Mouse (Mus musculus) hindbrain, postnatal 0 days (tissue): ENCODE results near the gene Nfic. TPM values are rescaled to one million over a fixed set of nuclear protein-coding genes. Genes with fewer than 3 reads are reported as not detected.

Experiments used
- ATAC-seq: fragments of 200-750 bp; cut with Nextera tagmentation; 2 replicates; pipeline ENCODE4 v1.8.0; 2017; ENCODE audit warnings: mild to moderate bottlenecking, moderate TSS enrichment, moderate library complexity
- DNase-seq: peaks from one replicate; pipeline ENCODE4 v3.0.0-alpha.2; 2015; ENCODE audit warnings: low spot score
- H3K27ac ChIP-seq: fragments of 300-500 bp; sonication (generic); 2 replicates; pipeline ENCODE4 v1.5.1; 2014; ENCODE audit warnings: mild to moderate bottlenecking
- H3K27me3 ChIP-seq: fragments of 300-500 bp; sonication (generic); 2 replicates; pipeline ENCODE4 v1.6.1; 2014; ENCODE audit warnings: low read length, mixed read lengths; ENCODE audit not compliant: insufficient read depth
- H3K36me3 ChIP-seq: fragments of 300-500 bp; sonication (generic); 2 replicates; pipeline ENCODE4 v1.6.1; 2014; ENCODE audit warnings: low read length, mixed read lengths; ENCODE audit not compliant: insufficient read depth
- H3K4me1 ChIP-seq: fragments of 300-500 bp; sonication (generic); 2 replicates; pipeline ENCODE4 v1.6.1; 2014; ENCODE audit warnings: antibody characterized with exemption, low read length, mixed read lengths; ENCODE audit not compliant: insufficient read depth
- H3K4me2 ChIP-seq: fragments of 300-500 bp; sonication (generic); 2 replicates; pipeline ENCODE4 v1.6.1; 2014; ENCODE audit warnings: low read depth, mild to moderate bottlenecking, low read length, moderate library complexity, mixed read lengths
- H3K4me3 ChIP-seq: fragments of 300-500 bp; sonication (generic); 2 replicates; pipeline ENCODE4 v1.5.1; 2014; ENCODE audit warnings: low read length
- H3K9ac ChIP-seq: fragments of 300-500 bp; sonication (generic); replicated peaks from 2 replicates; pipeline ENCODE4 v1.6.1; 2014; ENCODE audit warnings: mild to moderate bottlenecking, low read length, moderate library complexity, mixed read lengths
- H3K9me3 ChIP-seq: fragments of 300-500 bp; sonication (generic); 2 replicates; pipeline ENCODE4 v1.6.1; 2016; ENCODE audit warnings: low read length, mixed read lengths
- CTCF ChIP-seq: IDR thresholded peaks from 2 replicates; pipeline ENCODE4 v1.5.1; 2016; ENCODE audit warnings: antibody characterized with exemption, control low read depth, low read depth
- WGBS: fragments of 180-500 bp; shearing (Covaris S2); extraction: QIAGEN DNeasy Blood & Tissue Kit; methylation state at CpG from one replicate; pipeline ENCODE4 v1.1.7; 2014; 5-methylcytosine and 5-hydroxymethylcytosine counted together
- polyA plus RNA-seq: library from polyadenylated mRNA; unstranded; fragments of >200 nt; fragmentation: Nextera tagmentation; extraction: Ambion mirVana; gene quantifications from 2 replicates; pipeline ENCODE4 v1.2.1, GENCODE M21; 2015
- total RNA-seq: library from RNA; depleted of rRNA; stranded (reverse); fragments of >200 nt; gene quantifications from 2 replicates; pipeline ENCODE4 v1.2.3, GENCODE M21; 2014

Gene Nfic
- total and polyA plus RNA-seq, 2 experiments from 2014 or later = 26.5 to 33.8 TPM

DNA sequence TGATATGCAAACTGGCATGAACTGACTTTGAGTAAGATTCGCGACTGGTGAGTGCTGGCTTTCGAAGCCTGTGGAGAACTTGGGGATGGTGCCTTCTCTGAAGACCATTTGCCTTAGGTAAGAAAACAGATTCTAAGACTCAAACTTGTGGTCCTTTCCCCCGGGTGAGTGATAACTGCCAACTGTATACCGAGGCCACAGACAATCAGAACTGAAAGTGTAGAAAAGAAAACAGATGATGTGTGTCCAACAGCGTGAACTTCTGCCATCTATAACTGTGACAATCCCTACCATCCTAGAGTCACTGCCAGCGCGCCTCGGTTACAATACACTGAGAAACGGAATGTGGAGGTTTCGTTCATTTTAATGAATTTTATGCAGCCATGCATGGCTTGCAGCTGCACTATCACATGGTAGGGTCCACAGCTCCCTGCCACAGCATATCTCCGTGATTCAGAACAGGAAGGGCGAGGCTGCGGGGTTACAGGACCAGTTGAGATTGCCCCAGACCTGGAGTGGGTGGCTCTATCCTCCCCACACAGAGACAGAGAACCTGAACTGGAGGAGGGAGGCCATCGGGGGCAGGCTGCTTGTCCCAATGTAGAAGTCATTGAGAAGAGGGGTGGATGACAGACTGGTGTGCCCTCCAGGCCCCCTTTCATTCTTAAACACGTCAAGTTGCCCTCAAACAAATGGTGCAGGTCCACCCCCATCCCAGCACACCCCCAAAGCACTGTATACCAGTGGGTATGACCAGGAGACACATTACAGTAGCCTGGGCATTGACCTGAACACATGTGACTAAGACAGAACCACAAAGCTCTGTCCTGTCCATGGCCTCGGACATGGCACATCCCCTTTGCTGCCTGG, 42.2 kb upstream of the Nfic start:
- Histone ChIP-seq H3K4me2 (peak overlapping the region; percentile 77), H3K4me1 (peaks cover 15% of the 10 kb centered on the region), H3K36me3 (peaks cover 2% of the 10 kb centered on the region; the same call in 1 of the 2 replicates), H3K27me3 (no peaks in the 10 kb centered on the region), H3K9ac (no peak overlapping the region; the same call in 1 of the 2 replicates), H3K4me3 (no peak overlapping the region), H3K27ac (no peak overlapping the region), H3K9me3 (no peaks in the 10 kb centered on the region)
- WGBS = 78% methylated on average over 17 of the region's 17 CpGs
- ATAC-seq (no peak), DNase-seq (no peak)
- 0 out of 2 replicates have a peak, but pooled peaks have one; percentile 4 for TF ChIP-seq CTCF

DNA sequence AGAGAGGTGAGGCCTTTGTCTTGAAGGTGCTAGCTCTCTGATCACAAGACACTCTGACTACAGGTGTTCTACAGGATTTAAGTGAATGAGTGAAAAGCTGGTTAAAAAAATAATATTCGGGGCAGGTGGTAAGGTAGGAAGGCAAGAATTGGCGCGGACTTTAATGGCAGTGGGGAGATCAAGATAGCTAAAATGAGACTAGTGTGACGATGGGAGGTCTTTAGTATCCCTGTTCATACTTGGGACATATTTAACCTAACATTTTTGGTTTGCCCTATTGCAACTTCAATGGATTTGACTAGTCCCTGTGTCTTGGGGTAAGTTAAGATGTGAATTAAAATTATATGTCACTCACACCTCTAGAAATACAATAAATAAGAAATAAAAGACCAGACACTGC, 41.5 kb upstream of the Nfic start:
- no peak for ATAC-seq

DNA sequence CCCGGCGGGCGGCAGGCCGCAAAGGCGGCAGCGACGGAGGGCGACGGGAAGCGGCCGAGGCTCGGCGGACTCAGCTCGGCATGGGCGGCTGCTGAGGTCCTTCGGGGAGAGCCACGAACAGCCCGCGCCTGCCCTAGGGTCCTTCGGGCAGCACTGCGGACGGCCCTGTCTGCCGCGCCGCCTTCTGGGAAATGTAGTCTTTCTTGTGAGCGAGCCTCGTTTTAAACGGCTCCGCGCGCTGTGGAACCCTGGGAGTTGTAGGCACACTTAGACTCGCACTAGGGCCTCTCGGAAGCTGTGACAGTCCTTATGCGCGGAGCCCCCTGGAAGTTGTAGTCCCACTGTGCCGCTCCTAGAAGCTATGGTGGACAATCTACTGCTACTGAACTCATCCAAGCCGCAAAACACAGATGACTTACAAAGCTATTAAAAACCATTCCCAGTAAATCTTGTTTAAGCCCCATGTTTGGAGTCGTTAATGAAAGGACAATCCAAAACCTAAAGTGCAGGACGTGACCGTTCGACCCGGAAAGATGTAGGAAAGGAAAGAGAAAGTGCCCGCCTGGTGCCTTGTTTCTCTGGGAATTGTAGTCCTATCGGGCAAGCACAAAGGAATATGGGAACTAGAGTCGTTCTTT, 40.9 kb upstream of the Nfic start, which contains the start of gene Ncln:
TSS of gene Ncln (minus strand) at position 129 of the 638 bp plus-strand sequence.
- peaks cover 14% of the 10 kb centered on the region for H3K36me3 ChIP-seq
- ATAC-seq (peak; percentile 97), DNase-seq (peak; percentile 99)
- peaks cover 15% of the 10 kb centered on the region for H3K4me1 ChIP-seq
- no peak for TF ChIP-seq CTCF
- peak within 1 kb of the TSS; percentile 77 for H3K4me2 ChIP-seq
- peak within 1 kb of the TSS; percentile 80 for H3K9ac ChIP-seq
- WGBS = under 1% methylated on average over 45 of the region's 45 CpGs
- H3K4me3 ChIP-seq = peak within 1 kb of the TSS; percentile 69
- no peaks in the 10 kb centered on the region for H3K9me3 ChIP-seq
- peak within 1 kb of the TSS; percentile 77 for H3K27ac ChIP-seq
- no peaks in the 10 kb centered on the region for H3K27me3 ChIP-seq

More for the DNA sequence above, 41.5 kb upstream of the Nfic start:
- H3K4me1 ChIP-seq = peaks cover 15% of the 10 kb centered on the region
- peaks cover 8% of the 10 kb centered on the region for H3K36me3 ChIP-seq
- DNase-seq = no peak
- peak overlapping the region; percentile 77 for H3K4me2 ChIP-seq
- whole genome bisulfite sequencing = 34% methylated on average over 4 of the region's 4 CpGs
- H3K27me3 ChIP-seq = no peaks in the 10 kb centered on the region
- TF ChIP-seq CTCF = no peak
- H3K27ac ChIP-seq = peak overlapping the region; percentile 77; the same call in 1 of the 2 replicates
- peak overlapping the region; percentile 80 for H3K9ac ChIP-seq
- H3K9me3 ChIP-seq = no peaks in the 10 kb centered on the region
- H3K4me3 ChIP-seq = peak overlapping the region; percentile 69

DNA sequence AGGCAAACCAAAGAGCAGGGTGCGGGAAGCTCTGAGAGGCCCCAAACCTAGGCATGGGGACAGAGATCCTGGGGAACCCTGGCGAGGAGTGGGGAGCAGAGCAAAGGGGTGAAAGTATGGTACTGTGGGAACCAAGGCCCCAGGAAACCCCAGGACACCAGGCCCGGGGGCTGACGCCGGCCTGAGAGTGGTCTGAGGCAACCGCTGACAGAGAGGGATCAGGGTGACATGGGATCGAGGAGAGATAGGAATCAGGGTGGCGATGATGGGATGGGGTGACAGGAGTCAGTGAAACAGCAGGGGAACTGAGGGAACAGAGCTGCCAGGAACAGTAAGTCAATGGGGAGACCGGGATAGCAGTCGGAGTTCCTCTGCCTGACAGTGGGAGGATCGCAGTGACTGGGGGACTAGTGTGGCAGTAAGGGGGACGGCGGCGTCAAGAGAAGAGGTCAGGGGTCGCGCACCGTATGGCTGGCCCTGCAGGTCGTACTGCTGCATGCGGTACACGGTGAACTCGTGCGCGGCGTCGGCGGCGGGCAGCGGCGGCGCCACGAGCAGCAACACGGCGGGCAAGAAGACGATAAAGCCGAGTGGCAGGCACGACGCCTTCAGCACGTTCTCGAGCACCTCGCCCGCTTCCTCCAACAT, 40.3 kb upstream of the Nfic start:
- 2% methylated on average over 41 of the region's 41 CpGs for WGBS
- DNase-seq (no peak), ATAC-seq (peak; percentile 36)
- Histone ChIP-seq H3K4me1 (peaks cover 15% of the 10 kb centered on the region), H3K27ac (peak overlapping the region; percentile 77), H3K27me3 (no peaks in the 10 kb centered on the region), H3K4me2 (peak overlapping the region; percentile 77), H3K4me3 (peak overlapping the region; percentile 69), H3K9me3 (no peaks in the 10 kb centered on the region), H3K36me3 (peaks cover 21% of the 10 kb centered on the region), H3K9ac (peak overlapping the region; percentile 80)
- 0 out of 2 replicates have a peak, but pooled peaks have one; percentile 1 for TF ChIP-seq CTCF

DNA sequence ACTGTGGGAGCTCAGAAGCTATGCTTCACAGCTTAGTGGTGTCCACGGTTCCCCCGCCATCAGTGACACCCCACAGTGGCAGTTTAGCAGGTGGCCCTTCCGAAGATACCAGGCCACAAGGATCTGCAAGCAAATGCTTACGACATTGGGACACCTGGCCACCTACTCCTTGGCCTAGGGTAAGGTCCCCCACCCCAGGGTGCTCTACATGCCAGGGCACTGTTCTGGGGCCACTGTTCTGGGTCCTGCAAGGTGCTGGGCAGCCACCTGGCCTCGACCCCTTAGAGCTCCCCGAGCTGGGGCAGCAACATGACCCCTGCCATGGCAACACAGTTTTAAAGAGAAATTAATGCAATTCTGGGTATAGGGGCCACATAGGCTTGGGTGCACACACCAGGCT, 39.7 kb upstream of the Nfic start:
- ATAC-seq (no peak), DNase-seq (no peak)
- H3K36me3 ChIP-seq = peaks cover 27% of the 10 kb centered on the region
- no peaks in the 10 kb centered on the region for H3K27me3 ChIP-seq
- WGBS = 81% methylated on average over 6 of the region's 6 CpGs
- no peak overlapping the region for H3K27ac ChIP-seq
- H3K4me2 ChIP-seq = peak overlapping the region; percentile 77
- no peaks in the 10 kb centered on the region for H3K9me3 ChIP-seq
- TF ChIP-seq CTCF = no peak
- peak overlapping the region; percentile 80 for H3K9ac ChIP-seq
- H3K4me1 ChIP-seq = peaks cover 15% of the 10 kb centered on the region
- H3K4me3 ChIP-seq = peak overlapping the region; percentile 69

DNA sequence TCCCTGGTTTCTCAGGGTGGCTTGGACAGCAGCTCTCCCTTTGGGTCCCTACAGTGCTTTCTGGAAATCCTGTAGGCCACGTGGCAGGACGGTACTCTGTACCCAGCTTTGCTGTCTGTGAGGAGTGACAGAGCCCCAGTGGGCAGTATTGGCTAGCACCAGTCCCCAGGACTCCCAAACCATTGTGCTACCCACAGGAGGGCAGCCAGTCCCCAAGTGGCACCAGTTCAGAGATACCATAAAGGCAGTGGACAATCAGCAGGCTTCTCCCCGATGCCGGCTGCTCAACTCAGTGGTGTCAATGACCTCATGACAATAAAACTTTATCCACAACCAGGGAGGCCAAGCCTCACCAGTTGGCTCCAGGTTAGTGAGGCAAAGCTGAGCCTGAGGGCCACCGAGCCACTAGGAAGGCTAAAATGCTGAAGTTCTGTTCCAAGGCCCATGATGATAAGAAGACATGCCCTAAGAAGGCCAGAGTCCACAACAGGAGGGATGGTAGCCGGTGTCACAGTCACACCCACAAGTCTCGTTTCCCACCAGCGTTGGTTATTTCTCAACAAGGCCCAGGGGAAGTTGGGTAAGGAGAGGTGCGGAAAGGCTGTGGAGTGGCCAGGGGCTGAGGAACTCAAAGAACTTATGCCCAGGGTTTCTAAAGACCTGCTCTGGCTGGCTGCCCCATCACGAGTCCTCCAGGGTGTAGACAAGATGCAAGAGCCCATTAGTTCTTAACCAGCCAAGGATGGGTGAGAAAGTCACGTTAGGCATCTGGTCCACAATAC, 39.0 kb upstream of the Nfic start:
- 92% methylated on average over 11 of the region's 11 CpGs for WGBS
- peak overlapping the region; percentile 69; the same call in 1 of the 2 replicates for H3K4me3 ChIP-seq

More for the DNA sequence above, 39.0 kb upstream of the Nfic start:
- Histone ChIP-seq H3K36me3 (peaks cover 34% of the 10 kb centered on the region), H3K4me2 (peak overlapping the region; percentile 77), H3K27ac (no peak overlapping the region), H3K9ac (peak overlapping the region; percentile 80; the same call in 1 of the 2 replicates), H3K4me1 (peaks cover 15% of the 10 kb centered on the region), H3K27me3 (no peaks in the 10 kb centered on the region), H3K9me3 (no peaks in the 10 kb centered on the region)
- TF ChIP-seq CTCF = no peak
- no peak for DNase-seq
- no peak for ATAC-seq
